Mouse (Mus musculus) CH12.LX (cell line): Measurements from ENCODE around the gene 6030408B16Rik.

ENCODE experiments used
- CTCF ChIP-seq, 2 experiments: IDR thresholded peaks in 1 of 2; conservative IDR thresholded peaks in 1 of 2; 2 replicates each; pipeline ENCODE4 v1.5.1; 2011 to 2012; ENCODE audit warnings: low read depth in 2 of 2, low read length in 2 of 2, improper control_type of control experiment in 1 of 2, inconsistent platforms in 1 of 2, mild to moderate bottlenecking in 1 of 2, moderate library complexity in 1 of 2
- HCFC1 ChIP-seq: IDR thresholded peaks from 2 replicates; pipeline ENCODE4 v1.6.1; 2012; ENCODE audit warnings: low read depth, mild to moderate bottlenecking, inconsistent platforms, low read length, improper control_type of control experiment
- KAT2A ChIP-seq: IDR thresholded peaks from 2 replicates; pipeline ENCODE4 v1.6.1; 2012; ENCODE audit warnings: low read length, improper control_type of control experiment, inconsistent platforms; ENCODE audit not compliant: insufficient replicate concordance
- POLR2A ChIP-seq: IDR thresholded peaks from 2 replicates; pipeline ENCODE4 v1.6.1; 2011; ENCODE audit warnings: low read depth, mild to moderate bottlenecking, improper control_type of control experiment, low read length
- POLR2AphosphoS2 ChIP-seq: IDR thresholded peaks from 2 replicates; pipeline ENCODE4 v1.6.1; 2011; ENCODE audit warnings: low read depth, low read length, improper control_type of control experiment
- USF2 ChIP-seq: conservative IDR thresholded peaks from 2 replicates; pipeline ENCODE4 v1.6.1; 2011; ENCODE audit warnings: low read depth, low read length, improper control_type of control experiment
- ZKSCAN1 ChIP-seq: IDR thresholded peaks from 2 replicates; pipeline ENCODE4 v1.6.1; 2012; ENCODE audit warnings: low read depth, inconsistent platforms, low read length, improper control_type of control experiment, borderline replicate concordance
- ZNF384 ChIP-seq: IDR thresholded peaks from 2 replicates; pipeline ENCODE4 v1.6.1; 2012; ENCODE audit warnings: low read depth, low read length, improper control_type of control experiment, inconsistent platforms

DNA sequence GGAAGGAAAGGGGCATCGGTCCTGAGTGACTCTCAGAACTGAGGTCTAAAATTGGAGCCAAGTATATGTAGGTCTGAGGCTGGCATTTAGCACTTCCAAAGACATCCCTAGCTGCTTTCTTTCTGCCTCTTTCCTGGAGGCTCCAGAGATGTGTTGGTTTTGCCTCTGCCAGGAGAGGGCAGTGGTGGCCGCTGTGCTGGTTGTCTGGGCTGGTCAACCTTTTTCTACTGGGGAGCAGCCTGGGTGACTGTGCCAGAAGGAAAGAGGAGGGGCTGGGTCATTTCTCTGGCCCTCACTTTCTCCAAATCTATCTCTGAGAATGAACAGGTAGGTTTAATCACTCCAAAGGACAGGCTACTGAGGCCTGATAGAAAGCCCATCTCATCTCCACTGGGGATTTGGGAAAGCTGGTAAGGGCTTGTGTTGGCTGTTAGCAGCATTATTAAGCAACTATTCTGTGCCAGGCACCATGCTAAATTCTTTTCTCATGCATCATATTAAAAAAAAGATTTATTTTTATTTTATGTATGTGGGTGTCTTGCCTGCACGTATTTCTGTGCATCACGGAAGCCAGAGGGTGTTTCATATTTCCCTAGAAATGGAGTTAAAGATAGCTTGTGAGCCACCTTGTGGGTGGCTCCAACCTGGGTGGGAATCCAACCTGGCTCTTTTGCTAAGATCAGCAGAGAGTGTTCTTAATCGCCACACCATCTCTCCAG lies 48.9 kb downstream of the 6030408B16Rik start:
- no peak for TF ChIP-seq USF2
- TF ChIP-seq ZNF384 = no peak
- no peak for TF ChIP-seq POLR2AphosphoS2
- no peak for TF ChIP-seq KAT2A
- TF ChIP-seq CTCF (conservative IDR thresholded peaks at IDR 0.05 in 1 of 2, IDR thresholded peaks at IDR 0.05 in 1 of 2; ENCODE audit: low read depth in 2 of 2, low read length in 2 of 2) = peak; percentile 17 to 84; a peak in 2 of 4 replicates
- no peak for TF ChIP-seq HCFC1
- TF ChIP-seq ZKSCAN1 = no peak
- no peak for TF ChIP-seq POLR2A
